ENCODE assay signal across 17 mouse cellular contexts in genomic region chr9:59716275-59716898, GRCm38 (mm10). TPM values are rescaled to one million over a fixed set of nuclear protein-coding genes. Genes with fewer than 3 reads are reported as not detected.
A peak's percentile ranks its signal among the peaks of the same experiment; 100 is the strongest.
DNase-seq lines count a peak whose midpoint lies in the region; ATAC-seq and TF ChIP-seq lines count a peak whose summit lies in the region.
"Had no signal": no experiment of that assay in that cellular context is flagged by ENCODE, and none has a peak within 500 bp of the region (broad histone marks: within the 10 kb centered on the region; RNA-seq: fewer than 3 reads in every experiment).

No protein-coding gene starts in this region.

- H3K9ac ChIP-seq in kidney, postnatal 0 days (ENCODE audit: low read depth, low read length) = no peak overlapping the region
- no peak overlapping the region for H3K9ac ChIP-seq in lung, embryonic 16.5 days (ENCODE audit: low read length)
- no peak overlapping the region for H3K9ac ChIP-seq in stomach, embryonic 16.5 days (ENCODE audit: low read length)
- H3K9ac ChIP-seq: embryonic facial prominence, embryonic 13.5 days; heart, embryonic 12.5 days; hindbrain, embryonic 14.5 days; limb, embryonic 12.5 days; liver, embryonic 12.5 days; lung, embryonic 15.5 days had no signal

- 0 out of 2 replicates have a peak overlapping the region, but pooled peaks have one; percentile 6 for H3K27ac ChIP-seq in kidney, adult 2 months (ENCODE audit: insufficient read depth, low read depth, low read length)
- H3K27ac ChIP-seq in kidney, postnatal 0 days = no peak overlapping the region
- no peak overlapping the region for H3K27ac ChIP-seq in lung, embryonic 16.5 days (ENCODE audit: low read length)
- H3K27ac ChIP-seq in stomach, embryonic 16.5 days (ENCODE audit: low read length) = no peak overlapping the region
- H3K27ac ChIP-seq: embryonic facial prominence, embryonic 13.5 days; hindbrain, embryonic 14.5 days; limb, embryonic 12.5 days; liver, embryonic 12.5 days; lung, embryonic 15.5 days; midbrain, embryonic 10.5 days had no signal

- TF ChIP-seq CTCF in kidney, adult 2 months (conservative IDR thresholded peaks at IDR 0.05; ENCODE audit: insufficient read depth, insufficient read length, low read depth, low read length) = no peak
- 0 out of 2 replicates have a peak, but pooled peaks have one; percentile 20 for TF ChIP-seq CTCF in kidney, postnatal 0 days (IDR thresholded peaks at IDR 0.05; ENCODE audit: low read depth)

- H3K4me3 ChIP-seq in kidney, adult 2 months (ENCODE audit: insufficient read depth, low read depth, low read length) = no peak overlapping the region
- no peak overlapping the region for H3K4me3 ChIP-seq in kidney, postnatal 0 days (replicated peaks; ENCODE audit: low read depth, low read length)
- H3K4me3 ChIP-seq in lung, embryonic 16.5 days (ENCODE audit: low read length) = no peak overlapping the region
- no peak overlapping the region for H3K4me3 ChIP-seq in stomach, embryonic 16.5 days (replicated peaks; ENCODE audit: low read length)
- H3K4me3 ChIP-seq: embryonic facial prominence, embryonic 13.5 days; heart, embryonic 12.5 days; limb, embryonic 12.5 days; liver, embryonic 12.5 days; lung, embryonic 15.5 days; midbrain, embryonic 10.5 days had no signal

- H3K9me3 ChIP-seq in kidney, postnatal 0 days (replicated peaks; ENCODE audit: low read length) = no peaks in the 10 kb centered on the region
- H3K9me3 ChIP-seq in lung, embryonic 16.5 days (ENCODE audit: control insufficient read depth, low read length) = no peaks in the 10 kb centered on the region
- no peaks in the 10 kb centered on the region for H3K9me3 ChIP-seq in stomach, embryonic 16.5 days (replicated peaks; ENCODE audit: control insufficient read depth, low read length)
- H3K9me3 ChIP-seq: embryonic facial prominence, embryonic 13.5 days; heart, embryonic 12.5 days; limb, embryonic 12.5 days; liver, embryonic 12.5 days; lung, embryonic 15.5 days; midbrain, embryonic 10.5 days had no signal

- no peak for TF ChIP-seq POLR2A in kidney, adult 2 months (IDR thresholded peaks at IDR 0.05; ENCODE audit: low read depth, low read length)

- WGBS in kidney, adult 2 months = 32% methylated on average over 7 of the region's 7 CpGs
- 48% methylated on average over 7 of the region's 7 CpGs for WGBS in kidney, postnatal 0 days
- 42% methylated on average over 7 of the region's 7 CpGs for WGBS in lung, embryonic 16.5 days
- WGBS in stomach, embryonic 16.5 days = 53% methylated on average over 7 of the region's 7 CpGs

- 0 out of 2 replicates have a peak, but pooled peaks have one; percentile 13 for ATAC-seq in kidney, postnatal 0 days (replicated peaks; ENCODE audit: low FRiP score, low read depth)
- 0 out of 2 replicates have a peak, but pooled peaks have one; percentile 11 for ATAC-seq in lung, embryonic 16.5 days (ENCODE audit: low read depth)
- ATAC-seq in stomach, embryonic 16.5 days (ENCODE audit: insufficient read depth, low FRiP score) = 0 out of 2 replicates have a peak, but pooled peaks have one; percentile 33
- ATAC-seq: forebrain, embryonic 16.5 days; liver, embryonic 12.5 days had no signal

- no peak overlapping the region for H3K4me2 ChIP-seq in kidney, postnatal 0 days (ENCODE audit: low read length)
- H3K4me2 ChIP-seq in lung, embryonic 16.5 days (ENCODE audit: low read depth, low read length) = no peak overlapping the region
- no peak overlapping the region for H3K4me2 ChIP-seq in stomach, embryonic 16.5 days (ENCODE audit: low read depth, low read length)
- H3K4me2 ChIP-seq: embryonic facial prominence, embryonic 13.5 days; heart, embryonic 12.5 days; hindbrain, embryonic 14.5 days; limb, embryonic 12.5 days; liver, embryonic 12.5 days; lung, embryonic 15.5 days had no signal

- DNase-seq in kidney, adult 2 months = peak; percentile 81
- DNase-seq in kidney, postnatal 0 days (ENCODE audit: low spot score) = no peak
- DNase-seq in frontal cortex, postnatal 10 days (ENCODE audit: low spot score in 2 of 2) = no peak
- DNase-seq in embryo, embryonic 11 days = no peak
- no peak for DNase-seq in urinary bladder, adult 2 months (ENCODE audit: low spot score)
- DNase-seq: cerebellum, adult 8-10 months; thymus, postnatal 25 days had no signal

- no peaks in the 10 kb centered on the region for H3K36me3 ChIP-seq in kidney, adult 2 months (ENCODE audit: control insufficient read depth, insufficient read depth, low read length)
- no peaks in the 10 kb centered on the region for H3K36me3 ChIP-seq in kidney, postnatal 0 days (ENCODE audit: insufficient read depth, low read length)
- H3K36me3 ChIP-seq in lung, embryonic 16.5 days (ENCODE audit: control insufficient read depth, insufficient read depth, low read length) = no peaks in the 10 kb centered on the region
- H3K36me3 ChIP-seq in stomach, embryonic 16.5 days (ENCODE audit: control insufficient read depth, insufficient read depth, low read length) = no peaks in the 10 kb centered on the region
- H3K36me3 ChIP-seq: embryonic facial prominence, embryonic 13.5 days; heart, embryonic 12.5 days; limb, embryonic 12.5 days; liver, embryonic 12.5 days; lung, embryonic 15.5 days; midbrain, embryonic 10.5 days had no signal

- H3K27me3 ChIP-seq in kidney, adult 2 months (replicated peaks; ENCODE audit: control insufficient read depth, insufficient read depth, low read length) = no peaks in the 10 kb centered on the region
- H3K27me3 ChIP-seq in kidney, postnatal 0 days (ENCODE audit: insufficient read depth, low read length) = no peaks in the 10 kb centered on the region
- no peaks in the 10 kb centered on the region for H3K27me3 ChIP-seq in lung, embryonic 16.5 days (ENCODE audit: control insufficient read depth, insufficient read depth, low read depth, low read length)
- H3K27me3 ChIP-seq in stomach, embryonic 16.5 days (ENCODE audit: control insufficient read depth, insufficient read depth, low read length) = no peaks in the 10 kb centered on the region
- H3K27me3 ChIP-seq: embryonic facial prominence, embryonic 13.5 days; limb, embryonic 12.5 days; lung, embryonic 15.5 days had no signal

- peaks cover 8% of the 10 kb centered on the region for H3K4me1 ChIP-seq in kidney, adult 2 months (ENCODE audit: control insufficient read depth, insufficient read depth, low read length)
- peaks cover 5% of the 10 kb centered on the region; the same call in 1 of the 2 replicates for H3K4me1 ChIP-seq in kidney, postnatal 0 days (replicated peaks; ENCODE audit: insufficient read depth, low read length)
- H3K4me1 ChIP-seq in lung, embryonic 16.5 days (replicated peaks; ENCODE audit: control insufficient read depth, insufficient read depth, low read length) = peaks cover 4% of the 10 kb centered on the region
- peaks cover 3% of the 10 kb centered on the region; the same call in 1 of the 2 replicates for H3K4me1 ChIP-seq in stomach, embryonic 16.5 days (ENCODE audit: control insufficient read depth, insufficient read depth, low read length)
- H3K4me1 ChIP-seq: embryonic facial prominence, embryonic 13.5 days; limb, embryonic 12.5 days; liver, embryonic 12.5 days had no signal

RNA-seq across cellular contexts. Expression of gene Senp8, which starts 34.1 kb away (rescaled TPM):
- polyA plus RNA-seq in kidney, adult 2 months (2012; rRNA removed) = 5.8 and 7.5 TPM in 2 replicates
- 8.6 and 9.2 TPM in 2 replicates for polyA plus RNA-seq in kidney, postnatal 0 days (2015; fragmentation: Nextera tagmentation; extraction: Ambion mirVana)
- 9.1 and 9.9 TPM in 2 replicates for polyA plus RNA-seq in lung, embryonic 16.5 days (2015; fragmentation: Nextera tagmentation; extraction: Ambion mirVana)
- 7.6 and 10.7 TPM in 2 replicates for polyA plus RNA-seq in stomach, embryonic 16.5 days (2015; fragmentation: Nextera tagmentation; extraction: Ambion mirVana)
- polyA plus RNA-seq in urinary bladder, adult 2 months (2012; rRNA removed) = 6.5 and 7.0 TPM in 2 replicates

RNA-seq across cellular contexts. Expression of gene Myo9a, which starts 34.3 kb away (rescaled TPM):
- polyA plus RNA-seq in kidney, adult 2 months (2012; rRNA removed) = 4.6 and 4.7 TPM in 2 replicates
- 12.4 and 14.5 TPM in 2 replicates for polyA plus RNA-seq in kidney, postnatal 0 days (2015; fragmentation: Nextera tagmentation; extraction: Ambion mirVana)
- polyA plus RNA-seq in lung, embryonic 16.5 days (2015; fragmentation: Nextera tagmentation; extraction: Ambion mirVana) = 12.3 and 12.6 TPM in 2 replicates
- polyA plus RNA-seq in stomach, embryonic 16.5 days (2015; fragmentation: Nextera tagmentation; extraction: Ambion mirVana) = 13.8 and 15.0 TPM in 2 replicates
- polyA plus RNA-seq in urinary bladder, adult 2 months (2012; rRNA removed) = 9.2 and 9.6 TPM in 2 replicates

RNA-seq across cellular contexts. Expression of gene Gramd2, which starts 36.4 kb away (rescaled TPM):
- 0.31 and 0.53 TPM in 2 replicates for polyA plus RNA-seq in kidney, adult 2 months (2012; rRNA removed)
- polyA plus RNA-seq in kidney, postnatal 0 days (2015; fragmentation: Nextera tagmentation; extraction: Ambion mirVana) = 1.2 and 1.4 TPM in 2 replicates
- polyA plus RNA-seq in lung, embryonic 16.5 days (2015; fragmentation: Nextera tagmentation; extraction: Ambion mirVana) = 11.0 and 13.2 TPM in 2 replicates
- polyA plus RNA-seq in stomach, embryonic 16.5 days (2015; fragmentation: Nextera tagmentation; extraction: Ambion mirVana) = 2.2 and 3.6 TPM in 2 replicates
- polyA plus RNA-seq in urinary bladder, adult 2 months (2012; rRNA removed) = 5.0 and 6.3 TPM in 2 replicates
